1 mouse cellular context compared by ENCODE assay signal in the genomic region with DNA sequence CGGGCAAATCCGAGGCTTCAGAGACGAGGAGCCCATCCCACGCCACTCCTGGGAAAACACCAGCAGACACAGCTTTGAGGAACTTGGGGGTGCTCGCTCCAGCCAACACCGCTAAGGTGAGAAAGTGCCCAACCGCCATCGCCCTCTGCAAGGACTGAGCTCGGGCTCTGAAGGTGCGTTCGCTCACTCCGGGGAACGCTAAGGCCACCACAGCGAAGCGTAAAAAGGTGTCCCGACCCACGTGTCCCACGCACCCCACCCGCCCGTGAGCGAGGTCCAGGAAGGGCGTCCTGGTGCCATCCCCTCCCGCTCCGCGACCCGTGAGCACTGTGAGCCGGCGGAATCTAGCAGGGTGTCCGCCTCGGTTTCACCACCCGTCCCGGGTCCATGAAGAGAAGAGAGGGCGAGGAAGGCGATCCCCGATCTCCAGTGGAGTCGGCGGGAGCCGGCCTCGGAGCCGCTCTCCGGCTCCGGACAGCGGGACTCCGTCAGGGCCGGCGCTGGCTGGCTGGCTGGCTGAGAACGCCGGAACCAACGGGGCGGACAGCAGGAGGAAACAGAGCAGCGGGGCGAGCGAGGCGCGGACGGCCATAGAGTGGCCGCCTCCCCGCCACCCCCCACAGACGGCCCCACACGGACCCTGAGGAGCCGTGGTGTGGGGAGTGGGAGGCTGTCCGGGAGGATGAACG.
TF ChIP-seq lines count a peak whose summit lies in the region.

No protein-coding gene starts in this region.

TF ChIP-seq in CH12.LX, 34 proteins besides CTCF, POLR2A, EP300 and RAD21:
- no peak for TF ChIP-seq TCF12 (IDR thresholded peaks at IDR 0.05; ENCODE audit: low read depth, low read length)
- TF ChIP-seq UBTF (IDR thresholded peaks at IDR 0.05; ENCODE audit: low read depth, low read length), result 0 out of 2 replicates have a peak, but pooled peaks have one; percentile 63
- TF ChIP-seq USF2 (conservative IDR thresholded peaks at IDR 0.05; ENCODE audit: low read depth, low read length), result no peak
